Mouse (Mus musculus) forebrain, embryonic 14.5 days (tissue): ENCODE results near the gene Mapre3. TPM values are rescaled to one million over a fixed set of nuclear protein-coding genes. Genes with fewer than 3 reads are reported as not detected.

Experiments
- ATAC-seq: fragments of 200-750 bp; cut with Nextera tagmentation; 2 replicates; pipeline ENCODE4 v1.8.0; 2017; ENCODE audit warnings: mild to moderate bottlenecking, moderate library complexity
- DNase-seq: peaks from one replicate; pipeline ENCODE4 v3.0.0-alpha.2; 2015; ENCODE audit warnings: low spot score
- H3K27ac ChIP-seq: fragments of 300-500 bp; sonication (generic); 2 replicates; pipeline ENCODE4 v1.5.1; 2014; ENCODE audit warnings: low read depth, mild to moderate bottlenecking, control low read depth, low read length, moderate library complexity
- H3K27me3 ChIP-seq: fragments of 300-500 bp; sonication (generic); replicated peaks from 2 replicates; pipeline ENCODE4 v1.6.1; 2014; ENCODE audit warnings: low read length, control low read depth, mixed read lengths; ENCODE audit not compliant: control insufficient read depth, insufficient read depth
- H3K36me3 ChIP-seq: fragments of 300-500 bp; sonication (generic); 2 replicates; pipeline ENCODE4 v1.6.1; 2014; ENCODE audit warnings: low read length, control low read depth; ENCODE audit not compliant: control insufficient read depth, insufficient read depth
- H3K4me1 ChIP-seq: fragments of 300-500 bp; sonication (generic); 2 replicates; pipeline ENCODE4 v1.6.1; 2014; ENCODE audit warnings: antibody characterized with exemption, low read length, control low read depth; ENCODE audit not compliant: control insufficient read depth, insufficient read depth
- H3K4me2 ChIP-seq: fragments of 300-500 bp; sonication (generic); 2 replicates; pipeline ENCODE4 v1.6.1; 2014; ENCODE audit warnings: mild to moderate bottlenecking, control low read depth, low read length
- H3K4me3 ChIP-seq: fragments of 300-500 bp; sonication (generic); 2 replicates; pipeline ENCODE4 v1.5.1; 2014; ENCODE audit warnings: low read depth, low read length, control low read depth
- H3K9ac ChIP-seq: fragments of 300-500 bp; sonication (generic); 2 replicates; pipeline ENCODE4 v1.6.1; 2014; ENCODE audit warnings: mild to moderate bottlenecking, low read length, control low read depth, moderate library complexity
- H3K9me3 ChIP-seq: fragments of 300-500 bp; sonication (generic); replicated peaks from 2 replicates; pipeline ENCODE4 v1.6.1; 2016; ENCODE audit warnings: low read length, control low read depth, mixed read lengths; ENCODE audit not compliant: control insufficient read depth
- WGBS: fragments of 180-500 bp; shearing (Covaris S2); extraction: QIAGEN DNeasy Blood & Tissue Kit; methylation state at CpG from one replicate; pipeline ENCODE4 v1.1.7; 2014; 5-methylcytosine and 5-hydroxymethylcytosine counted together
- polyA plus RNA-seq: library from polyadenylated mRNA; unstranded; fragments of >200 nt; fragmentation: Nextera tagmentation; extraction: Ambion mirVana; gene quantifications from 2 replicates; pipeline ENCODE4 v1.2.1, GENCODE M21; 2014

The Mapre3 gene
- 66.1 and 93.3 TPM in 2 replicates for polyA plus RNA-seq

GRCm38 (mm10) chr5:30814424-30815119 is at the start of gene Mapre3:
Mapre3 (plus strand) TSS chr5:30814641.
- Histone ChIP-seq H3K9me3 (no peaks in the 10 kb centered on the region), H3K4me1 (peaks cover 21% of the 10 kb centered on the region), H3K4me2 (peak within 1 kb of the TSS; percentile 68), H3K4me3 (peak within 1 kb of the TSS; percentile 84), H3K9ac (peak within 1 kb of the TSS; percentile 92), H3K36me3 (no peaks in the 10 kb centered on the region), H3K27me3 (no peaks in the 10 kb centered on the region), H3K27ac (peak within 1 kb of the TSS; percentile 82)
- ATAC-seq, result peak; percentile 98
- DNase-seq, result peak; percentile 97
- under 1% methylated on average over 53 of the region's 59 CpGs for WGBS

- DNase-seq (peak; percentile 38), ATAC-seq (no peak)
- Histone ChIP-seq H3K9me3 (no peaks in the 10 kb centered on the region), H3K27ac (peak overlapping the region; percentile 36; the same call in 1 of the 2 replicates), H3K4me1 (peaks cover 46% of the 10 kb centered on the region), H3K4me2 (no peak overlapping the region), H3K36me3 (peaks cover 17% of the 10 kb centered on the region), H3K4me3 (no peak overlapping the region), H3K27me3 (no peaks in the 10 kb centered on the region), H3K9ac (peak overlapping the region; percentile 25; the same call in 1 of the 2 replicates)
- WGBS, result 61% methylated on average over 12 of the region's 12 CpGs
These were observed 48.7 kb upstream of the Mapre3 start for GRCm38 (mm10) chr5:30765596-30766370.

- Histone ChIP-seq H3K4me3 (no peak overlapping the region), H3K4me1 (peaks cover 38% of the 10 kb centered on the region), H3K9ac (no peak overlapping the region), H3K27me3 (no peaks in the 10 kb centered on the region), H3K4me2 (no peak overlapping the region), H3K27ac (peak overlapping the region; percentile 69), H3K36me3 (peaks cover 14% of the 10 kb centered on the region), H3K9me3 (no peaks in the 10 kb centered on the region)
- 59% methylated on average over 4 of the region's 4 CpGs for WGBS
- no peak for ATAC-seq
- peak; percentile 52 for DNase-seq
These were observed 46.4 kb upstream of the Mapre3 start for GRCm38 (mm10) chr5:30768082-30768481.

- Histone ChIP-seq H3K9ac (no peak overlapping the region), H3K4me1 (peaks cover 35% of the 10 kb centered on the region), H3K4me2 (no peak overlapping the region), H3K4me3 (no peak overlapping the region), H3K9me3 (no peaks in the 10 kb centered on the region), H3K36me3 (peaks cover 14% of the 10 kb centered on the region), H3K27me3 (no peaks in the 10 kb centered on the region), H3K27ac (peak overlapping the region; percentile 69; the same call in 1 of the 2 replicates)
- WGBS, result 14% methylated on average over 9 of the region's 9 CpGs
- DNase-seq, result peak; percentile 70
- peak; percentile 49; the same call in 1 of the 2 replicates for ATAC-seq
These were observed 45.8 kb upstream of the Mapre3 start for GRCm38 (mm10) chr5:30768598-30768997.

- Histone ChIP-seq H3K36me3 (peaks cover 14% of the 10 kb centered on the region), H3K4me3 (no peak overlapping the region), H3K27ac (peak overlapping the region; percentile 10; the same call in 1 of the 2 replicates), H3K4me1 (peaks cover 35% of the 10 kb centered on the region), H3K27me3 (no peaks in the 10 kb centered on the region), H3K4me2 (no peak overlapping the region), H3K9ac (no peak overlapping the region), H3K9me3 (no peaks in the 10 kb centered on the region)
- DNase-seq (no peak), ATAC-seq (no peak)
- 78% methylated on average over 9 of the region's 9 CpGs for WGBS
These were observed 45.4 kb upstream of the Mapre3 start for GRCm38 (mm10) chr5:30769075-30769474.

GRCm38 (mm10) chr5:30774601-30775371 is 39.7 kb upstream of the Mapre3 start:
- ATAC-seq (peak; percentile 89), DNase-seq (peak; percentile 96)
- H3K9ac ChIP-seq, result peak overlapping the region; percentile 58
- H3K27ac ChIP-seq, result peak overlapping the region; percentile 67
- WGBS, result 6% methylated on average over 20 of the region's 20 CpGs
- H3K4me1 ChIP-seq, result peaks cover 13% of the 10 kb centered on the region
- peak overlapping the region; percentile 52 for H3K4me2 ChIP-seq
- H3K9me3 ChIP-seq, result no peaks in the 10 kb centered on the region
- H3K27me3 ChIP-seq, result no peaks in the 10 kb centered on the region
- peak overlapping the region; percentile 16; the same call in 1 of the 2 replicates for H3K4me3 ChIP-seq
- peaks cover 29% of the 10 kb centered on the region for H3K36me3 ChIP-seq

- peaks cover 86% of the 10 kb centered on the region for H3K36me3 ChIP-seq
- 86% methylated on average over 9 of the region's 9 CpGs for WGBS
- no peak overlapping the region for H3K4me2 ChIP-seq
- H3K27me3 ChIP-seq, result no peaks in the 10 kb centered on the region
- no peak overlapping the region for H3K27ac ChIP-seq
- H3K4me3 ChIP-seq, result no peak overlapping the region
- ATAC-seq (no peak), DNase-seq (no peak)
- no peak overlapping the region for H3K9ac ChIP-seq
- no peaks in the 10 kb centered on the region for H3K4me1 ChIP-seq
- H3K9me3 ChIP-seq, result no peaks in the 10 kb centered on the region
These were observed 33.7 kb upstream of the Mapre3 start for GRCm38 (mm10) chr5:30780699-30781098.

GRCm38 (mm10) chr5:30781147-30781546 is 33.3 kb upstream of the Mapre3 start:
- ATAC-seq (no peak), DNase-seq (no peak)
- Histone ChIP-seq H3K27me3 (no peaks in the 10 kb centered on the region), H3K4me3 (no peak overlapping the region), H3K36me3 (peaks cover 90% of the 10 kb centered on the region), H3K9ac (no peak overlapping the region), H3K9me3 (no peaks in the 10 kb centered on the region), H3K27ac (no peak overlapping the region), H3K4me2 (no peak overlapping the region), H3K4me1 (no peaks in the 10 kb centered on the region)
- 75% methylated on average over 3 of the region's 3 CpGs for WGBS
